Mouse (Mus musculus): ENCODE data around the gene Ak3. TPM values are rescaled to one million over a fixed set of nuclear protein-coding genes. Genes with fewer than 3 reads are reported as not detected.
A peak's percentile ranks its signal among the peaks of the same experiment; 100 is the strongest.

The Ak3 gene
- total RNA-seq, 2 experiments from 2014 or later, result 91.7 to 93.3 TPM

DNA sequence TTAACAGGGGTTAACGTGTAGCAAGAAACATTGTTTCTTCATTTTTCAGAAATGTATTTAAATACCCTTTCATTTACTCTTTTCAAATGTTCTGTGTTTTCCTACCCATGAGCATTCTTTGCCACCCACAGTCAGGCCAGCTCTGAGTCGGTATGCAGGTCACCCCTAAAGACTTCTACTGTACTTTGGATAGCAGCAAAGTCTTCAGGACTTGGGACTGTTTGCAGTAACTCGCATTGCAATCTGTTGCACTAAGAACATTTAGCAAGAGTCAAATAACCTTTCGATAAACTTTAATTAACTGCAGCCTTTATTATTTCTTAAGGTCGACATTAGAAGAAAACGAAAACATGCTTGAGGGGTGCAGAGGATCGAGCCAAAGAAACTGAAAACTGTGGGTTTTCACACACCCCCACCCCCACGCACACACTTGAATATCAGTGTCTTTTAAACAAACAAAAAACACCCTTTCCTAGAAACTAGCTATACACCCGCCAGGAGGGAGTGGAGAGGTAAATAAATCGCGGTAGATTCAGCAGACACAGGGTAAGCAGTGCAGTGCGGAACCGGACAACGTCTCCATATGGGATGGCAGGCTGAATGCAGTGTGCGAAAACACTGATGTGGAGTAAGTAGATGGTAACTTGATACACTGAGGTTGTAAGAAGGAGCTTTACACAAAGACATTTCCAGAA lies 1.7 kb downstream of the Ak3 start:
- no peak for ATAC-seq (replicated peaks; ENCODE audit: low FRiP score, low TSS enrichment, poor library complexity, severe bottlenecking)

DNA sequence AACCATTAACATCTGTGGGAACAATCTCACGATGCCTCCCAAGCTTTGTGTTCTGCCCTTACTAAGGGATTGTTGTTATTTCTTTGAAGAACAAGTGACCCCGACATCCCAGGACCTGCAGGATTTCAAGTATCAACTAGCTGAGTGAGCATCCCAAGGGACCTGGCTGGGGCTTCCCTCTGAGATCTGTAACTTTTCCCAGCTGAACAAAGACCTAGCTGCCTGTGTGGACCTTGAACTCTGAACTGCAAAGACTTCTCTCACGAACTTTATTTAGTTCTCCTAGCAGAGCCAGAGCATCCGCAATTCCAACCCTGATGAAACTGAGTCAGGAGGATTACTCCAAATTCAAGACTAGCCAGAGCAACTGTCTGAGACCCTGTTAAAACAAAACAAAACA lies 2.4 kb downstream of the Ak3 start:
- ATAC-seq (replicated peaks; ENCODE audit: low FRiP score, low TSS enrichment, poor library complexity, severe bottlenecking), result no peak

- no peak for ATAC-seq (replicated peaks; ENCODE audit: low FRiP score, low TSS enrichment, poor library complexity, severe bottlenecking)
These were observed 3.4 kb downstream of the Ak3 start for GRCm38 (mm10) chr19:29044353-29044768.

DNA sequence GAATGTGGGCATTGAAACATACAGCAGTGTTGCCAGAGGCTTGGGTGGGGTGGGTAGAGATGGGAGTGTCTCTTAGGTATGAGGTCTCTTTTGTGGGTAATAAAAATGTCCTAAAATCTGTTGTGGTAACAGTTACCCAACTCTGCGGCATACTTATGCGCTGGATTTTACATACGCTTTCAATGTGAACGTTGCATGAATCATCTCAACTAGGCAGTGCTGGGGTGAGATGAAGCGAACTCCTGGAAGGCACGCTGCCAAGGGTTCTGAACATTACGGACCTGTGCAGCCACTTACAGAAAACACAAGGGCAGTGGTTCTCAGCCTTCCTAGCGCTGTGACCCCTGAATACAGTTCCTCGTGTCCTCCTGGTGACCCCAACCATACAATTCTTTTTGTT lies 5.1 kb downstream of the Ak3 start:
- ATAC-seq (replicated peaks; ENCODE audit: low FRiP score, low TSS enrichment, poor library complexity, severe bottlenecking), result no peak

GRCm38 (mm10) chr19:29042143-29042542 lies 5.6 kb downstream of the Ak3 start:
- no peak for ATAC-seq (replicated peaks; ENCODE audit: low FRiP score, low TSS enrichment, poor library complexity, severe bottlenecking)

- no peak for ATAC-seq (replicated peaks; ENCODE audit: low FRiP score, low TSS enrichment, poor library complexity, severe bottlenecking)
These were observed 7.6 kb downstream of the Ak3 start for GRCm38 (mm10) chr19:29040206-29040605.

DNA sequence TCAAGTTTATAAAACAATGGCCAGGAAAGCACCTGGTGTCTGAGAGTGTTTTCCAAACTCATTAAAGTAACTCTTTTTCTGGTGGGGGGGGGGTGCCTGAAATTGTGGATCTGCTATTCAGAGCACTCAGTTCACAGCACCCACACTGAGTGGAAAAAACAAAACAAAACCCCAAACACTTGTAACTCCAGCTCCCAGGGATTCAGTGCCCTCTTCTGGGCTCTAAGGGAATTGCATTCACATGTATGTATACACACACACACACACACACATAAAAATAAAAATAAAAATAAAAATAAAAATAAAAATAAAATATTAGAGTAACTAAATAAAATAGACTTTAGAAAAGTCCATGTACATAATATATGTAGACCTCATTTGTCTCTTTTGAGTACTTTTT lies 8.4 kb downstream of the Ak3 start:
- no peak for ATAC-seq (replicated peaks; ENCODE audit: low FRiP score, low TSS enrichment, poor library complexity, severe bottlenecking)

- no peak for ATAC-seq (replicated peaks; ENCODE audit: low FRiP score, low TSS enrichment, poor library complexity, severe bottlenecking)
These were observed 10.2 kb downstream of the Ak3 start for GRCm38 (mm10) chr19:29037541-29037940.

GRCm38 (mm10) chr19:29037026-29037425 lies 10.7 kb downstream of the Ak3 start:
- ATAC-seq (replicated peaks; ENCODE audit: low FRiP score, low TSS enrichment, poor library complexity, severe bottlenecking), result no peak

- ATAC-seq (replicated peaks; ENCODE audit: low FRiP score, low TSS enrichment, poor library complexity, severe bottlenecking), result 0 out of 2 replicates have a peak, but pooled peaks have one; percentile 32
These were observed 15.1 kb downstream of the Ak3 start for GRCm38 (mm10) chr19:29032662-29033061.

- no peak for ATAC-seq (replicated peaks; ENCODE audit: low FRiP score, low TSS enrichment, poor library complexity, severe bottlenecking)
These were observed 16.0 kb downstream of the Ak3 start for GRCm38 (mm10) chr19:29031788-29032187.

DNA sequence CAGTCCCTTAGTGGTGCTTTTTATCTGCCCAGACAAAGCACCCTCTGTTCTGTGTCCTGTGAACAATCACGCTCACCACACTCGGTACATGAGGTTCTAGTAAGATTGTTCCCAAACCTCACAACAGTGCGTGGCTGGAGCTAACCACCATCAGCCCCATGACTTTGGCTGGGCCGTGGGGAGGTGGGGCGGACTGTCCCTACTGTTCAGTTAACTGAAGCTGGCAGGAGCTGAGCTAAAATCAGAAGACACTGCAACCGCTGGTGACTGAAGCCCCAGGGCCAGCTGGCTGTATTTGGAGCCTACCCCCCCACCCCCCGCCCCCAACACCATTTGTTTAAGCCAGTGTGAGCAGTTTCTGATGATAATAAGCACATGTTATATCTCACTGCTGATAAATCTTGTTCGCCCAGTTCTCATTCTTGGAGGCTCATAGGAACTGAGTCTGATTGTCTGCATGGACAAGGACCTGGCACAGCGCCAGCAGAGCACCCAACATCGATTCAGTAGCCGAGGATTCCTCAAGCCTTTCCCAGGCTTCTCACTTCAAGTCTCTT lies 23.3 kb downstream of the Ak3 start:
- ATAC-seq (replicated peaks; ENCODE audit: low FRiP score, low TSS enrichment, poor library complexity, severe bottlenecking), result peak; percentile 37; the same call in 1 of the 2 replicates

DNA sequence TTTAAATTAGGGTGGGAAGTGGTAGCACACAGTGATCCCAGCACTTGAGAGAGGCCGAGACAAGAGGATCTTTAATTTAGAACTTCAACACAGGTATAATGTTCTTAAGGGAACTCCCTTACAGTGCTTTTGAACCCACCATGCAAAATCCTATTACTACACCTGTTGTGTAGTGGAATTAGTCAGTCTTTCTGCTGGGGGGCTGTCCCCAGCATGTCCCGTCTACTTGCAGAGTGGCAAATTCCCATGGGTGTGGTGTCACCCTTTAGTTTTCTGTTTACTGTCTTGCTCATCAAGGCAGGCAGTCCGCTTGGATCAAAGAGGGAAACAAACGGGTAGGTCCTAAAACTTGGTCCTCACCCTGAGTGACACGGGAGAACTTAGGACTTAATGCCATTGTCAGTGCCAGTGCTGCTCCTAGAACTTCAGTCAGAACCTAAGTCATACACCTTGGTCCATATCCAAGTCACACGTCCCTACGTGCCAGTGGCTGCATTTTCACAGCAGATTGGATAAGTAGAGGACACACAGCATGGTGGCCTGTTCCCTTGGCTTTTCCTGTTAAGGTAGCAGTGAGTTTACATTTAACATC lies 25.9 kb downstream of the Ak3 start:
- ATAC-seq (replicated peaks; ENCODE audit: low FRiP score, low TSS enrichment, poor library complexity, severe bottlenecking), result no peak

DNA sequence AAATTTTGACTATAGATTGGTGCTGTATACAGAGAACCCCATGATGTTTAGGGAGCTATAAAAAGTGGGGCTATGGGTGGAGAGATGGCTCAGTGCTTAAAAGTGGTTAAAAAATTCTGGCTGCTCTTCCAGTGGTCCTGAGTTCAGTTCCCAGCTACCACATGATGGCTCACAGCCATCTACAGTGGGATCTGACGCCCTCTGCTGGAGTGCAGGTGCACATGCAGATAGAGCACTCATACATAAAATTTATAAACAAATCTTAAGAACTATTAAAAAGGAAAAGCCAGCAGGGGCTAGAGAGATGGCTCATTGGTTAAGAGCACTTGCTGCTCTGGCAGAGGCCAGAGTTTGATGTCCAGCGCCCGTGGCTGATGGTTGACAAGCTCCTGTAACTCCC lies 28.1 kb downstream of the Ak3 start:
- ATAC-seq (replicated peaks; ENCODE audit: low FRiP score, low TSS enrichment, poor library complexity, severe bottlenecking), result no peak

- no peak for ATAC-seq (replicated peaks; ENCODE audit: low FRiP score, low TSS enrichment, poor library complexity, severe bottlenecking)
These were observed 31.0 kb downstream of the Ak3 start for GRCm38 (mm10) chr19:29016786-29017185.

DNA sequence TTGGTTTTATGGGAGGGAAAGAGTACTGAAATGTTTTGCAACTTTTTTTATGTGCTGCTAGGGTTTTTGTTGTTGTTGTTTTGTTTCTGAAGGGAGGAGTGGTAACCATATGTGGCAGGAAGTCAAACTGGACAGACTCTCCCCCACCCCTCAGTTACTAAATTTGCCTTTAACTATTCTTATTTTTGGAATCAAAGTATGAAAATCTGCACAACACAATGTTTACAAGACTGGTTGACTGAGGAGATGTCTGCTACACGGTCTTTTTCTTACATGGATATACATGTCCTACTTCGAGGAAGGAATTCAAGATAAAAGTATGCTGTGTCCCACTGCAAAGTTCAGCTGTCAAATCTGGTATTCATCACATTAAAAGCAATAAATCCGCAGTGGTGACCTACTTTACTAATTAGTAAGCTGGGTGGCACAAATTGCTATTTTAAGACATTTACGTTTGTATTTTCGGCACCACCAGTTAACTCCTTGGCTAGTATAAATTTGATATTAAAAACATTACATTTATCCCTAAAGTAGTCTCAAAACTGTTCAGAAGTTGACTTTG lies 31.5 kb downstream of the Ak3 start:
- ATAC-seq (replicated peaks; ENCODE audit: low FRiP score, low TSS enrichment, poor library complexity, severe bottlenecking), result no peak

- no peak for ATAC-seq (replicated peaks; ENCODE audit: low FRiP score, low TSS enrichment, poor library complexity, severe bottlenecking)
These were observed 32.2 kb downstream of the Ak3 start for GRCm38 (mm10) chr19:29015410-29016203.

- ATAC-seq (replicated peaks; ENCODE audit: low FRiP score, low TSS enrichment, poor library complexity, severe bottlenecking), result no peak
These were observed 33.2 kb downstream of the Ak3 start for GRCm38 (mm10) chr19:29014466-29015055.

DNA sequence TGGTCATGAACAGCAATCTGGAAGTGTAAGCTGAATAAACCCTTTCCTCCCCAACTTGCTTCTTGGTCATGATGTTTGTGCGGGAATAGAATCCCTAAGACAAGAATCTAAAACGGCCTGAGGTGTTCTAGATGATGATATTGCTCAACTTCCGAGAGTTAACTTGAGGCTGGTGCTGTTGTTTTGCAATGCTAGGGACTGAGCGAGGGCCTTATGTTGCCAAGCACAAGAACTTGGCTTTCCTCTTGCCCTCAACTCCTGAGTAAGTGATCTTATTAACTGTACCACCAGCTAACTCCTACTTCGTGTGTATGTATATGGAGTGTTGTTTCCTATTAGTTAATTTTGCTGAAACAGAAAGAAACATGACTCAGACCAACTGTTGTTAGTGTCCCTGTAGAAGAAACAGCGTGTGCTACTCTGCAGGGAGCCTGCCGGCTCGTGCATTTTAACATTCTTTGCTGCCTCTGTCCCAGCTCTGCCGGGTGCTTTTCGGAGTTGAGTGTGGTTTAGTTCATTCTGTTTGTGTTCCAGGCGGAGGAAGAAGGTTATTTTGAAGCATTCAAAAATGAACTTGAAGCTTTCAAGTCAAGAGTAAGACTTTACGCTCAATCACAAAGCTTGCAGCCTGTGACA lies 36.3 kb downstream of the Ak3 start:
- no peak for ATAC-seq (replicated peaks; ENCODE audit: low FRiP score, low TSS enrichment, poor library complexity, severe bottlenecking)

All from megakaryocyte-erythroid progenitor cell, adult 5-6 weeks (primary cell).